Mouse (Mus musculus): ENCODE measurements around the gene Card10. TPM values are rescaled to one million over a fixed set of nuclear protein-coding genes. Genes with fewer than 3 reads are reported as not detected.

The Card10 gene
- polyA plus RNA-seq, 1 experiment from 2014 or later = 3.3 TPM

- peaks cover 54% of the 10 kb centered on the region for H3K4me1 ChIP-seq
- 62% methylated on average over 4 of the region's 4 CpGs for WGBS
Observed at GRCm38 (mm10) chr15:78790451-78790850, 12.4 kb downstream of the Card10 start.

GRCm38 (mm10) chr15:78789721-78790323, 13.0 kb downstream of the Card10 start:
- H3K4me1 ChIP-seq = peaks cover 48% of the 10 kb centered on the region
- H3K27ac ChIP-seq (replicated peaks) = no peak overlapping the region
- no peak overlapping the region for H3K4me3 ChIP-seq
- WGBS = 86% methylated on average over 13 of the region's 13 CpGs
- no peak for DNase-seq (ENCODE audit: low spot score)
- no peaks in the 10 kb centered on the region for H3K9me3 ChIP-seq
- no peaks in the 10 kb centered on the region for H3K36me3 ChIP-seq (replicated peaks)
- H3K27me3 ChIP-seq (replicated peaks; ENCODE audit: low read depth, poor library complexity, severe bottlenecking) = no peaks in the 10 kb centered on the region; the same call in 1 of the 2 replicates

More at GRCm38 (mm10) chr15:78790451-78790850, 12.4 kb downstream of the Card10 start:
- Histone ChIP-seq H3K36me3 (replicated peaks) (no peaks in the 10 kb centered on the region), H3K27ac (replicated peaks) (peak overlapping the region; percentile 57), H3K27me3 (replicated peaks; ENCODE audit: low read depth, poor library complexity, severe bottlenecking) (no peaks in the 10 kb centered on the region; the same call in 1 of the 2 replicates), H3K9me3 (no peaks in the 10 kb centered on the region), H3K4me3 (no peak overlapping the region)
- DNase-seq (ENCODE audit: low spot score) = peak; percentile 33

- 67% methylated on average over 3 of the region's 3 CpGs for WGBS
- no peaks in the 10 kb centered on the region for H3K36me3 ChIP-seq (replicated peaks)
- no peak overlapping the region for H3K4me3 ChIP-seq
- H3K27ac ChIP-seq (replicated peaks) = peak overlapping the region; percentile 57
- no peaks in the 10 kb centered on the region for H3K9me3 ChIP-seq
- DNase-seq (ENCODE audit: low spot score) = no peak
- no peaks in the 10 kb centered on the region for H3K27me3 ChIP-seq (replicated peaks; ENCODE audit: low read depth, poor library complexity, severe bottlenecking)
- H3K4me1 ChIP-seq = peaks cover 47% of the 10 kb centered on the region
Observed at GRCm38 (mm10) chr15:78788042-78788441, 14.8 kb downstream of the Card10 start.

GRCm38 (mm10) chr15:78787287-78787856, 15.5 kb downstream of the Card10 start:
- Histone ChIP-seq H3K27ac (replicated peaks) (peak overlapping the region; percentile 57), H3K36me3 (replicated peaks) (no peaks in the 10 kb centered on the region), H3K4me3 (no peak overlapping the region), H3K9me3 (no peaks in the 10 kb centered on the region), H3K27me3 (replicated peaks; ENCODE audit: low read depth, poor library complexity, severe bottlenecking) (no peaks in the 10 kb centered on the region), H3K4me1 (peaks cover 47% of the 10 kb centered on the region)
- WGBS = 65% methylated on average over 9 of the region's 9 CpGs
- DNase-seq (ENCODE audit: low spot score) = no peak

GRCm38 (mm10) chr15:78786411-78786818, 16.4 kb downstream of the Card10 start:
- H3K4me1 ChIP-seq = peaks cover 53% of the 10 kb centered on the region
- H3K4me3 ChIP-seq = no peak overlapping the region
- no peaks in the 10 kb centered on the region for H3K27me3 ChIP-seq (replicated peaks; ENCODE audit: low read depth, poor library complexity, severe bottlenecking)
- 70% methylated on average over 9 of the region's 9 CpGs for WGBS
- no peaks in the 10 kb centered on the region for H3K36me3 ChIP-seq (replicated peaks)
- H3K27ac ChIP-seq (replicated peaks) = peak overlapping the region; percentile 57; the same call in 1 of the 2 replicates
- DNase-seq (ENCODE audit: low spot score) = no peak
- no peaks in the 10 kb centered on the region for H3K9me3 ChIP-seq

GRCm38 (mm10) chr15:78785961-78786360, 16.9 kb downstream of the Card10 start:
- Histone ChIP-seq H3K9me3 (no peaks in the 10 kb centered on the region), H3K4me3 (no peak overlapping the region), H3K4me1 (peaks cover 52% of the 10 kb centered on the region), H3K27ac (replicated peaks) (peak overlapping the region; percentile 11; the same call in 1 of the 2 replicates), H3K27me3 (replicated peaks; ENCODE audit: low read depth, poor library complexity, severe bottlenecking) (no peaks in the 10 kb centered on the region), H3K36me3 (replicated peaks) (no peaks in the 10 kb centered on the region)
- 26% methylated on average over 7 of the region's 7 CpGs for WGBS
- DNase-seq (ENCODE audit: low spot score) = peak; percentile 31

GRCm38 (mm10) chr15:78785258-78785657, 17.6 kb downstream of the Card10 start:
- Histone ChIP-seq H3K4me3 (no peak overlapping the region), H3K4me1 (peaks cover 45% of the 10 kb centered on the region), H3K27ac (replicated peaks) (no peak overlapping the region), H3K9me3 (no peaks in the 10 kb centered on the region), H3K27me3 (replicated peaks; ENCODE audit: low read depth, poor library complexity, severe bottlenecking) (no peaks in the 10 kb centered on the region), H3K36me3 (replicated peaks) (no peaks in the 10 kb centered on the region)
- DNase-seq (ENCODE audit: low spot score) = no peak
- 91% methylated on average over 7 of the region's 7 CpGs for WGBS

- H3K9me3 ChIP-seq = no peaks in the 10 kb centered on the region
- H3K4me1 ChIP-seq = peaks cover 41% of the 10 kb centered on the region
- H3K4me3 ChIP-seq = no peak overlapping the region
- 74% methylated on average over 5 of the region's 5 CpGs for WGBS
- no peak for DNase-seq (ENCODE audit: low spot score)
- H3K27me3 ChIP-seq (replicated peaks; ENCODE audit: low read depth, poor library complexity, severe bottlenecking) = no peaks in the 10 kb centered on the region
- H3K36me3 ChIP-seq (replicated peaks) = no peaks in the 10 kb centered on the region
- H3K27ac ChIP-seq (replicated peaks) = peak overlapping the region; percentile 21; the same call in 1 of the 2 replicates
Observed at GRCm38 (mm10) chr15:78784520-78784919, 18.3 kb downstream of the Card10 start.

GRCm38 (mm10) chr15:78782348-78783103, 20.3 kb downstream of the Card10 start:
- no peak for DNase-seq (ENCODE audit: low spot score)
- Histone ChIP-seq H3K27ac (replicated peaks) (no peak overlapping the region), H3K9me3 (no peaks in the 10 kb centered on the region), H3K36me3 (replicated peaks) (no peaks in the 10 kb centered on the region), H3K4me1 (peaks cover 45% of the 10 kb centered on the region), H3K4me3 (no peak overlapping the region), H3K27me3 (replicated peaks; ENCODE audit: low read depth, poor library complexity, severe bottlenecking) (no peaks in the 10 kb centered on the region)
- WGBS = 68% methylated on average over 14 of the region's 14 CpGs

- Histone ChIP-seq H3K36me3 (replicated peaks) (peaks cover 8% of the 10 kb centered on the region), H3K4me3 (no peak overlapping the region), H3K27me3 (replicated peaks; ENCODE audit: low read depth, poor library complexity, severe bottlenecking) (no peaks in the 10 kb centered on the region), H3K27ac (replicated peaks) (0 out of 2 replicates have a peak overlapping the region, but pooled peaks have one; percentile 7), H3K9me3 (peaks cover 5% of the 10 kb centered on the region; the same call in 1 of the 2 replicates), H3K4me1 (peaks cover 30% of the 10 kb centered on the region)
- no peak for DNase-seq (ENCODE audit: low spot score)
- 89% methylated on average over 7 of the region's 7 CpGs for WGBS
Observed at GRCm38 (mm10) chr15:78780908-78781307, 21.9 kb downstream of the Card10 start.

- no peak for DNase-seq (ENCODE audit: low spot score)
- Histone ChIP-seq H3K4me1 (peaks cover 27% of the 10 kb centered on the region), H3K36me3 (replicated peaks) (peaks cover 13% of the 10 kb centered on the region), H3K4me3 (no peak overlapping the region), H3K27me3 (replicated peaks; ENCODE audit: low read depth, poor library complexity, severe bottlenecking) (no peaks in the 10 kb centered on the region), H3K9me3 (peaks cover 5% of the 10 kb centered on the region; the same call in 1 of the 2 replicates), H3K27ac (replicated peaks) (0 out of 2 replicates have a peak overlapping the region, but pooled peaks have one; percentile 7)
- 90% methylated on average over 14 of the region's 14 CpGs for WGBS
Observed at GRCm38 (mm10) chr15:78780359-78780758, 22.5 kb downstream of the Card10 start.

GRCm38 (mm10) chr15:78779690-78780089, 23.2 kb downstream of the Card10 start:
- H3K9me3 ChIP-seq = peaks cover 5% of the 10 kb centered on the region; the same call in 1 of the 2 replicates
- no peak overlapping the region for H3K4me3 ChIP-seq
- 85% methylated on average over 5 of the region's 5 CpGs for WGBS
- H3K36me3 ChIP-seq (replicated peaks) = peaks cover 18% of the 10 kb centered on the region
- DNase-seq (ENCODE audit: low spot score) = no peak
- no peaks in the 10 kb centered on the region for H3K27me3 ChIP-seq (replicated peaks; ENCODE audit: low read depth, poor library complexity, severe bottlenecking)
- H3K27ac ChIP-seq (replicated peaks) = no peak overlapping the region; the same call in 1 of the 2 replicates
- peaks cover 29% of the 10 kb centered on the region for H3K4me1 ChIP-seq
